Mouse (Mus musculus): ENCODE results near the gene Gm6793. TPM values are rescaled to one million over a fixed set of nuclear protein-coding genes. Genes with fewer than 3 reads are reported as not detected.

Gm6793 gene
- total RNA-seq (2021): not detected
- long read RNA-seq, experiment 1: 0 reads
- long read RNA-seq, experiment 2: 0 reads

DNA sequence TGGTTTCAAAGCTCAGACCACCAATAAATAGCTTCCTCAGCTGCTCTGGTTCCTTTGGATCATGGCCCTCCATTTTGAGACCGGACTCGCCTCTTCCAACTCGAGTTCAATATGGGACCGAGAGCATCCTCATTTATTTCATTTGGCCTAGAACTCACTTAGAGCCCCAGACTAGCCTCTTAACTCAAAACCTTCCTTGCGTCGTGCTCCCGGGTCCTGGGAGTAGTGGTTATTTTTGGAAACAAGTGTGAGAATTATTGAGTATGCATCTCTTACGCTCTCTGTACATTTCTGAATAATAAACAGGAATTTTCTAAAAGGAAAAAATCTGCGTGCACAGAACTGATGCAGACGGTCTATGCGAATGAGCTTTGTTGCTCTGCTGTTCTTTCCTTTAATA lies at the start of gene Gm6793:
Gene Gm6793, minus strand, starts transcription at position 101 of the 400 bp plus-strand sequence.
- no peak for TF ChIP-seq CTCF (IDR thresholded peaks at IDR 0.05)
- Histone ChIP-seq H3K27ac (no peak within 1 kb of the TSS), H3K4me3 (no peak within 1 kb of the TSS)
- no peak for DNase-seq
- intact Hi-C loops (cut with DNase I): no loop called here

DNA sequence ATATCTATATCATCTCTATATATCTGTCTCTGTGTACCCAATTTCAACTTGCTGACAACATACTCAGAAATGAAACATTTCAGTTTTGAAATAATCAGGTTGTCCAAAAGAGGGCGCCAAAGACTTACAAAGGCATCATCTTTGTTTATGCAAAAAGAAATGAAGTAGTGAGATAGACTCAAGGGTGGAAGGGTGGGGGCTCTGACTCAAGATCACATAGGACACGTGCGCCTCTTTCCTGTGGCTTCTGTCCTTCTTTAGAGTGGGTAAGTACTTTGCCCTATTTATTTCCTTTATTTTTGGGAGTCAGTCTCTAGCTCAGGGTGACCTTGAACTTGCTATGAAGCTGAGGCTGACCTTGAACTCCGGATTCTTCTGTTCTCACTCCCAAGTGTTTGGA lies 46.5 kb upstream of the Gm6793 start:
- TF ChIP-seq CTCF (IDR thresholded peaks at IDR 0.05): peak; percentile 72
- DNase-seq: no peak
- intact Hi-C loops (cut with DNase I): loop anchor here (5.0 kb wide), 1 partner anchor 911 kb away; no protein-coding TSS in a partner anchor
- H3K27ac ChIP-seq: no peak overlapping the region
- H3K4me3 ChIP-seq: no peak overlapping the region

GRCm38 (mm10) chr8:112054456-112054855 lies 39.6 kb upstream of the Gm6793 start:
- no peak overlapping the region for H3K4me3 ChIP-seq
- intact Hi-C loops (cut with DNase I): no loop called here
- TF ChIP-seq CTCF (IDR thresholded peaks at IDR 0.05): no peak
- no peak for DNase-seq
- no peak overlapping the region for H3K27ac ChIP-seq

DNA sequence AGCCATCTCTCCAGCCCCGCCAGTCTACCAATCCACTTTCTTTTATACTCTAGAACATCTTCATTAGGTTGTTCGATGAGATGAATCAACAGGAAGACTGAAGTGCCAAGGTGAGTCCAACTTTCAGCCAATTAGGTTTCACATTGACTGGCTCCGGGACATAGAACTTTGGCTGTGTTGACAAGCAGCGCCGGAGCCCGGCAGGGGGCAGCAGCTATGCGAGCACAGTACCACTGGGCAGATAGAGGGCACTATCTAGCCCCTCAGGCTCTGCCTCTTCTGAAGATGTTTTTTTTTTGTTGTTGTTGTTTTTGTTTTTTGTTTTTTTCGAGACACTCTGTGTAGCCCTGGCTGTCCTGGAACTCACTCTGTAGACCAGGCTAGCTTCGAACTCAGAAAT lies 36.7 kb upstream of the Gm6793 start:
- TF ChIP-seq CTCF (IDR thresholded peaks at IDR 0.05): no peak
- no peak for DNase-seq
- H3K27ac ChIP-seq: no peak overlapping the region
- intact Hi-C loops (cut with DNase I): no loop called here
- no peak overlapping the region for H3K4me3 ChIP-seq

DNA sequence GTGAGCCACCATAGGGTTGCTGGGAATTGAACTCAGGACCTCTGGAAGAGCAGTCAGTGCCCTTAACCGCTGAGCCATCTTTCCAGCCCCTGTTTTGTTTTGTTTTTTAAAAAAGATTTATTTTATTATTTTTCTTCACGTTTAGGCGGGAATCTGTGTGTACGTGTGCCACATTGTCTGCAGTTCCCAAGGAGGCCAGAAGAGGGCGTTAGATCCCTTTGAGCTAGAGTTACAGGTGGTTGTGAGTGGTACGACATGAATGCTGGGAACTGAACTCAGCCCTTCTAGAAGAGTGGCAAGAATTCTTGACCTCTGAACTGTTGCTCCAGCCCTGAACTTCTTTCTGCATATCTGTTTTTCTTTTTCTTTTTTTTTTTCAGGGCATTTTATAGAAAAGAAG lies 35.1 kb upstream of the Gm6793 start:
- intact Hi-C loops (cut with DNase I): loop anchor here (5.0 kb wide), 1 partner anchor 922 kb away; no protein-coding TSS in a partner anchor
- DNase-seq: no peak
- Histone ChIP-seq H3K4me3 (no peak overlapping the region), H3K27ac (no peak overlapping the region)
- TF ChIP-seq CTCF (IDR thresholded peaks at IDR 0.05): peak; percentile 4; the same call in 1 of the 2 replicates

- intact Hi-C loops (cut with DNase I): loop anchor here (5.0 kb wide), 1 partner anchor 924 kb away; no protein-coding TSS in a partner anchor
- no peak overlapping the region for H3K27ac ChIP-seq
- DNase-seq: no peak
- no peak for TF ChIP-seq CTCF (IDR thresholded peaks at IDR 0.05)
- H3K4me3 ChIP-seq: no peak overlapping the region
Observed at GRCm38 (mm10) chr8:112048293-112048692, 33.5 kb upstream of the Gm6793 start.

- intact Hi-C loops (cut with DNase I): loop anchor here (5.0 kb wide), 1 partner anchor 926 kb away; no protein-coding TSS in a partner anchor
- TF ChIP-seq CTCF (IDR thresholded peaks at IDR 0.05): peak; percentile 98
- Histone ChIP-seq H3K4me3 (no peak overlapping the region), H3K27ac (no peak overlapping the region)
- peak; percentile 80 for DNase-seq
Observed at GRCm38 (mm10) chr8:112045896-112046295, 31.1 kb upstream of the Gm6793 start.

DNA sequence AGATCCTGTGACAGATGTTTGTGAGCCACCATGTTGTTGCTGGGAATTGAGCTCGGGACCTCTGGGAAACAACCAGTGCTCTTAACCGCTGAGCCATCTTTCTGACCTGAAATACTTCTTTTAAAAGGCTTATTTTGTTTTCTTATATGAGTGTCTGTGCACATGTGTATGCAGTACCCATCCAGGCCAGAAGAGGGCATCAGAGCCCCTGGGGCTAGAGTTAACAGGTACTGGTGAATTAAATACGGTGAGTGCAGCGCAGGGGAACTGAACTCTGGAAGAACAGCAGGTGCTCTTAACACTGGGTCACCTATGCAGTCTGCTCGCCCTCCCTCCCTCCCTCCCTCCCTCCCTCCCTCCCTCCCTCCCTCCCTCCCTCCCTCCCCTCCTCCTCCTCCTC lies 30.3 kb upstream of the Gm6793 start:
- DNase-seq: no peak
- intact Hi-C loops (cut with DNase I): loop anchor here (5.0 kb wide), 1 partner anchor 927 kb away; no protein-coding TSS in a partner anchor
- Histone ChIP-seq H3K4me3 (no peak overlapping the region), H3K27ac (no peak overlapping the region)
- TF ChIP-seq CTCF (IDR thresholded peaks at IDR 0.05): peak; percentile 34; the same call in 1 of the 2 replicates

GRCm38 (mm10) chr8:112037521-112037920 lies 22.7 kb upstream of the Gm6793 start:
- DNase-seq: no peak
- intact Hi-C loops (cut with DNase I): no loop called here
- Histone ChIP-seq H3K27ac (no peak overlapping the region), H3K4me3 (no peak overlapping the region)
- no peak for TF ChIP-seq CTCF (IDR thresholded peaks at IDR 0.05)

DNA sequence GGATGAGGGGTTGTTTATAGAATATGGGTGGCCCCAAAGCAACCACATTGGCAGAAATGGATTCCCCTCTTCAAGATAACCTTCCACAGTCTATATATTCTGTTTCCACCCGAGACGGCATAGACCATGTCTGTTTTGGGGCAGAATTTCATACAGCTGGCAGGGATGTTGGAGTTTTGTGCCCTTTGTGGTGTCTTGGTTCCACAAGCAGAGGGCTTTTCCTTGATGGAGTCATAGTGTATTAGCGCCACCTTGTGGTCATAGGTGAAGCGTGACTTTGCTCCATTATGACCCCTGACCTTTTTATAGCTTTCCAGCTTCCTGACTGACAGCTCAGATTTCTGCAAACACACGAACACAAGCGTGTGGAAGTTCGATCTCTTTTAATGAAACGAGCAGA lies 19.8 kb upstream of the Gm6793 start:
- no peak overlapping the region for H3K27ac ChIP-seq
- H3K4me3 ChIP-seq: no peak overlapping the region
- peak; percentile 30 for DNase-seq
- intact Hi-C loops (cut with DNase I): no loop called here
- peak; percentile 79 for TF ChIP-seq CTCF (IDR thresholded peaks at IDR 0.05)

- intact Hi-C loops (cut with DNase I): no loop called here
- no peak overlapping the region for H3K4me3 ChIP-seq
Observed at GRCm38 (mm10) chr8:112033071-112033470, 18.2 kb upstream of the Gm6793 start.

DNA sequence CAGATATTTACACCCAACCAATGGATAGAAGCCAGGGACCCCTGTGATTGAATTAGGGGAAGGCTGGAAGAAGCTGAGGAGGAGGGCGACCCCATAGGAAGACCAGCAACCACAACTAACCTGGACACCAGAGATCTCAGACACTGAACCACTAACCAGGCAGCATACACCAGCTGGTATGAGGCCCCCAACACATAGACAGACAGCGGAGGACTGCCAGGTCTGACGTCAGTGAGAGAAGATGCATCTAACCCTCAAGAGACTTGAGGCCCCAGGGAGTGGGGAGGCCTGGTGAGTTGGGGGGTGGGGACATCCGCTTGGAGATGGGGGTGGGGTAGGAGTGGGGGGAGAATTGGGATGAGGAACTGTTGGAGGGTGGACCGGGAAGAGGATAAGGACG lies 15.8 kb upstream of the Gm6793 start:
- DNase-seq: no peak
- intact Hi-C loops (cut with DNase I): no loop called here
- no peak for TF ChIP-seq CTCF (IDR thresholded peaks at IDR 0.05)
- Histone ChIP-seq H3K4me3 (no peak overlapping the region), H3K27ac (no peak overlapping the region)

More at GRCm38 (mm10) chr8:112033071-112033470, 18.2 kb upstream of the Gm6793 start:
- no peak for DNase-seq
- no peak overlapping the region for H3K27ac ChIP-seq
- TF ChIP-seq CTCF (IDR thresholded peaks at IDR 0.05): no peak

GRCm38 (mm10) chr8:112029455-112029854 lies 14.6 kb upstream of the Gm6793 start:
- no peak for DNase-seq
- Histone ChIP-seq H3K27ac (no peak overlapping the region), H3K4me3 (no peak overlapping the region)
- intact Hi-C loops (cut with DNase I): no loop called here
- no peak for TF ChIP-seq CTCF (IDR thresholded peaks at IDR 0.05)

DNA sequence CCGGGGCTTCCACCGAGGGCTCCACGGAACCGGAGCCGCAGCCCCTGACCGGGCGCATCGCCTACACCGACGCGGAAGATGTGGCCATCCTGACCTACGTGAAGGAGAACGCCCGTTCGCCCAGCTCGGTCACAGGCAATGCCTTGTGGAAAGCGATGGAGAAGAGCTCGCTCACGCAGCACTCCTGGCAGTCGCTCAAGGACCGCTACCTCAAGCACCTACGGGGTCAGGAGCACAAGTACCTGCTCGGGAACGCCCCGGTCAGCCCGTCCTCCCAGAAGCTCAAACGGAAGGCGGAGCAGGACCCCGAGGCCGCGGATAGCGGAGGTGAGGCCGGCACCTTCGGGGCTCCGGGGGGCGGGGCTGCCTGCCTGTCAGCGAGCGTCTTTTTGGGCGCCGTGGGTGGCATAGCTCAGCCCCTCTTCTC lies 3.0 kb downstream of the Gm6793 start:
- intact Hi-C loops (cut with DNase I): no loop called here
- H3K27ac ChIP-seq: peak overlapping the region; percentile 91
- H3K4me3 ChIP-seq: peak overlapping the region; percentile 99
- no peak for DNase-seq
- no peak for TF ChIP-seq CTCF (IDR thresholded peaks at IDR 0.05)
